Mouse (Mus musculus) embryonic stem cell, embryonic (primary cell): ENCODE results near the gene Agbl2.

ENCODE experiments used
- CTCF ChIA-PET, 4 experiments: fragments of 300-600 bp in 2 of 4; fragments of 350-600 bp in 2 of 4; sonication (Branson Sonifier 250); formaldehyde crosslinking; loops; one replicate each; lab custom pipeline; 2022; ENCODE audit warnings: inconsistent platforms in 2 of 4; lab: Charles Lee
- POLR2A ChIA-PET, 4 experiments: fragments of 300-600 bp in 2 of 4; fragments of 350-600 bp in 2 of 4; sonication (Branson Sonifier 250); formaldehyde crosslinking; loops; one replicate each; lab custom pipeline; 2022; ENCODE audit warnings: antibody characterized with exemption in 4 of 4, inconsistent platforms in 1 of 4; lab: Charles Lee

Gene Agbl2

GRCm38 (mm10) chr2:90782458-90782857 is at the start of gene Agbl2:
Gene Agbl2, plus strand, starts transcription at chr2:90782727.
- CTCF ChIA-PET = interaction anchor here in 2 of 4 experiments (0.5 to 0.6 kb wide), 2 partner anchors 9 to 39 kb away, joined by 4 read pairs; no protein-coding TSS in a partner anchor
- POLR2A ChIA-PET = interaction anchor here in 3 of 4 experiments (0.7 to 3.2 kb wide), 15 partner anchors 8 to 881 kb away, joined by 3 to 11 read pairs (median 3); partner anchors contain the start of gene Fnbp4 (in 2 of the 3)

GRCm38 (mm10) chr2:90735326-90735725 is 47.2 kb upstream of the Agbl2 start:
- ChIA-PET CTCF (no interaction called here), POLR2A (interaction anchor here in 3 of 4 experiments (0.7 to 9.6 kb wide), 8 partner anchors 9 to 56 kb away, joined by 3 to 121 read pairs (median 3); partner anchors contain the start of gene Fnbp4 (in 1 of the 3))

GRCm38 (mm10) chr2:90738801-90739200 is 43.7 kb upstream of the Agbl2 start:
- ChIA-PET POLR2A (interaction anchor here in 2 of 4 experiments (1.0 to 3.9 kb wide), 12 partner anchors 8 to 35 kb away, joined by 3 to 27 read pairs (median 5); no protein-coding TSS in a partner anchor), CTCF (interaction anchor here in 1 of 4 experiments (0.6 kb wide), 1 partner anchor 15 kb away, joined by 4 read pairs; no protein-coding TSS in a partner anchor)

GRCm38 (mm10) chr2:90739327-90739726 is 43.2 kb upstream of the Agbl2 start:
- POLR2A ChIA-PET = interaction anchor here in 2 of 4 experiments (1.0 to 3.9 kb wide), 15 partner anchors 10 to 154 kb away, joined by 3 to 27 read pairs (median 5); no protein-coding TSS in a partner anchor
- CTCF ChIA-PET = no interaction called here

GRCm38 (mm10) chr2:90739921-90740320 is 42.6 kb upstream of the Agbl2 start:
- ChIA-PET POLR2A (interaction anchor here in 2 of 4 experiments (1.0 to 3.9 kb wide), 17 partner anchors 10 to 154 kb away, joined by 3 to 27 read pairs (median 5); no protein-coding TSS in a partner anchor), CTCF (no interaction called here)

- CTCF ChIA-PET = no interaction called here
- POLR2A ChIA-PET = interaction anchor here (0.5 to 10.6 kb wide), 68 partner anchors 9 to 520 kb away, joined by 3 to 121 read pairs (median 4); partner anchors contain the start of genes Agbl2 (in 2 of the 4), Arfgap2 (in 1 of the 4) and Ptprj (in 1 of the 4)
Observed at GRCm38 (mm10) chr2:90744285-90745052, 38.1 kb upstream of the Agbl2 start.

GRCm38 (mm10) chr2:90745053-90745678 is 37.4 kb upstream of the Agbl2 start, which contains the start of gene Fnbp4:
Gene Fnbp4, plus strand, starts transcription at chr2:90745370.
- CTCF ChIA-PET = interaction anchor here in 1 of 4 experiments (0.6 kb wide), 1 partner anchor 232 kb away, joined by 6 read pairs; no protein-coding TSS in a partner anchor
- POLR2A ChIA-PET = interaction anchor here (0.5 to 10.6 kb wide), 65 partner anchors 9 to 520 kb away, joined by 3 to 121 read pairs (median 4); partner anchors contain the start of genes Agbl2 (in 2 of the 4), Arfgap2 (in 1 of the 4) and Ptprj (in 1 of the 4)

GRCm38 (mm10) chr2:90745740-90746537 is 36.6 kb upstream of the Agbl2 start:
- POLR2A ChIA-PET = interaction anchor here (0.5 to 10.6 kb wide), 35 partner anchors 8 to 299 kb away, joined by 3 to 121 read pairs (median 7); partner anchors contain the start of gene Agbl2 (in 1 of the 4)
- CTCF ChIA-PET = no interaction called here

GRCm38 (mm10) chr2:90746538-90746865 is 36.0 kb upstream of the Agbl2 start:
- CTCF ChIA-PET = no interaction called here
- POLR2A ChIA-PET = interaction anchor here in 3 of 4 experiments (0.6 to 10.6 kb wide), 18 partner anchors 8 to 76 kb away, joined by 3 to 121 read pairs (median 4); no protein-coding TSS in a partner anchor

- CTCF ChIA-PET = no interaction called here
- POLR2A ChIA-PET = interaction anchor here in 3 of 4 experiments (0.6 to 10.6 kb wide), 13 partner anchors 9 to 75 kb away, joined by 3 to 121 read pairs (median 3); no protein-coding TSS in a partner anchor
Observed at GRCm38 (mm10) chr2:90747131-90747530, 35.4 kb upstream of the Agbl2 start.

GRCm38 (mm10) chr2:90749676-90750459 is 32.7 kb upstream of the Agbl2 start:
- ChIA-PET POLR2A (interaction anchor here in 3 of 4 experiments (0.5 to 10.6 kb wide), 15 partner anchors 8 to 71 kb away, joined by 3 to 121 read pairs (median 4); partner anchors contain the start of gene Agbl2 (in 1 of the 3)), CTCF (no interaction called here)

- POLR2A ChIA-PET = interaction anchor here in 2 of 4 experiments (0.7 to 6.7 kb wide), 14 partner anchors 9 to 75 kb away, joined by 3 to 55 read pairs (median 4); partner anchors contain the start of gene Fnbp4 (in 2 of the 2)
- CTCF ChIA-PET = no interaction called here
Observed at GRCm38 (mm10) chr2:90753565-90753964, 29.0 kb upstream of the Agbl2 start.

GRCm38 (mm10) chr2:90754188-90754587 is 28.3 kb upstream of the Agbl2 start:
- ChIA-PET CTCF (no interaction called here), POLR2A (interaction anchor here in 3 of 4 experiments (0.6 to 6.7 kb wide), 15 partner anchors 8 to 75 kb away, joined by 3 to 55 read pairs (median 5); partner anchors contain the start of gene Fnbp4 (in 2 of the 3))

GRCm38 (mm10) chr2:90765123-90765522 is 17.4 kb upstream of the Agbl2 start:
- CTCF ChIA-PET = no interaction called here
- POLR2A ChIA-PET = interaction anchor here in 3 of 4 experiments (0.6 to 1.3 kb wide), 6 partner anchors 11 to 217 kb away, joined by 3 to 5 read pairs (median 4); partner anchors contain the start of gene Fnbp4 (in 1 of the 3)

- POLR2A ChIA-PET = interaction anchor here in 2 of 4 experiments (0.7 to 2.2 kb wide), 12 partner anchors 13 to 127 kb away, joined by 3 to 6 read pairs (median 3); no protein-coding TSS in a partner anchor
- CTCF ChIA-PET = no interaction called here
Observed at GRCm38 (mm10) chr2:90781323-90781722, 1.2 kb upstream of the Agbl2 start.

- ChIA-PET POLR2A (interaction anchor here in 3 of 4 experiments (0.7 to 3.2 kb wide), 15 partner anchors 8 to 236 kb away, joined by 3 to 11 read pairs (median 3); partner anchors contain the start of gene Fnbp4 (in 2 of the 3)), CTCF (no interaction called here)
Observed at GRCm38 (mm10) chr2:90781938-90782337, 589 bp upstream of the Agbl2 start.
